Mouse (Mus musculus) liver, postnatal 0 days (tissue): ENCODE data around the gene Gm4792. TPM values are rescaled to one million over a fixed set of nuclear protein-coding genes. Genes with fewer than 3 reads are reported as not detected.

ENCODE experiments used
- ATAC-seq: fragments of 200-750 bp; cut with Nextera tagmentation; 2 replicates; pipeline ENCODE4 v1.8.0; 2017; ENCODE audit warnings: mild to moderate bottlenecking, moderate library complexity
- DNase-seq: peaks from one replicate; pipeline ENCODE4 v3.0.0-alpha.2; 2016
- H3K27ac ChIP-seq: fragments of 300-500 bp; sonication (generic); 2 replicates; pipeline ENCODE4 v1.5.1; 2014; ENCODE audit warnings: antibody characterized with exemption, moderate library complexity, mild to moderate bottlenecking, low read depth
- H3K27me3 ChIP-seq: fragments of 300-500 bp; sonication (generic); 2 replicates; pipeline ENCODE4 v1.6.1; 2014; ENCODE audit warnings: low read length, control low read depth, mixed read lengths; ENCODE audit not compliant: insufficient read depth
- H3K36me3 ChIP-seq: fragments of 300-500 bp; sonication (generic); replicated peaks from 2 replicates; pipeline ENCODE4 v1.6.1; 2014; ENCODE audit warnings: mild to moderate bottlenecking, control low read depth, low read length, moderate library complexity, mixed read lengths; ENCODE audit not compliant: insufficient read depth
- H3K4me1 ChIP-seq: fragments of 300-500 bp; sonication (generic); 2 replicates; pipeline ENCODE4 v1.6.1; 2014; ENCODE audit warnings: antibody characterized with exemption, mild to moderate bottlenecking, control low read depth; ENCODE audit not compliant: insufficient read depth
- H3K4me2 ChIP-seq: fragments of 300-500 bp; sonication (generic); 2 replicates; pipeline ENCODE4 v1.6.1; 2014; ENCODE audit warnings: low read depth, mild to moderate bottlenecking, low read length, moderate library complexity, mixed read lengths
- H3K4me3 ChIP-seq: fragments of 300-500 bp; sonication (generic); 2 replicates; pipeline ENCODE4 v1.5.1; 2014; ENCODE audit warnings: low read depth, low read length
- H3K9ac ChIP-seq: fragments of 300-500 bp; sonication (generic); replicated peaks from 2 replicates; pipeline ENCODE4 v1.6.1; 2014; ENCODE audit warnings: mild to moderate bottlenecking, moderate library complexity
- H3K9me3 ChIP-seq: fragments of 300-500 bp; sonication (generic); 2 replicates; pipeline ENCODE4 v1.6.1; 2016; ENCODE audit warnings: mild to moderate bottlenecking, control low read depth, low read length, mixed read lengths
- CTCF ChIP-seq: sonication (generic); IDR thresholded peaks from 2 replicates; pipeline ENCODE4 v1.5.1; 2016; ENCODE audit warnings: antibody characterized with exemption, low read depth
- EP300 ChIP-seq: IDR thresholded peaks from 2 replicates; pipeline ENCODE4 v1.6.1; 2016; ENCODE audit warnings: antibody characterized with exemption, low read depth, mild to moderate bottlenecking
- WGBS: fragments of 180-500 bp; shearing (Covaris S2); extraction: QIAGEN DNeasy Blood & Tissue Kit; methylation state at CpG from one replicate; pipeline ENCODE4 v1.1.7; 2014; ENCODE audit not compliant: insufficient replicate concordance; 5-methylcytosine and 5-hydroxymethylcytosine counted together
- polyA plus RNA-seq: library from polyadenylated mRNA; unstranded; fragments of >200 nt; fragmentation: Nextera tagmentation; extraction: Ambion mirVana; gene quantifications from 2 replicates; pipeline ENCODE4 v1.2.1, GENCODE M21; 2015

Gm4792 gene
- polyA plus RNA-seq, 1 experiment from 2014 or later = not detected

- H3K9ac ChIP-seq = no peak overlapping the region
- H3K27me3 ChIP-seq = no peaks in the 10 kb centered on the region
- H3K4me3 ChIP-seq = no peak overlapping the region
- no peaks in the 10 kb centered on the region for H3K36me3 ChIP-seq
- TF ChIP-seq EP300 (no peak), CTCF (no peak)
- H3K4me1 ChIP-seq = no peaks in the 10 kb centered on the region
- ATAC-seq (no peak), DNase-seq (no peak)
- no peak overlapping the region for H3K4me2 ChIP-seq
- 77% methylated on average over 7 of the region's 7 CpGs for WGBS
- no peaks in the 10 kb centered on the region for H3K9me3 ChIP-seq
- H3K27ac ChIP-seq = no peak overlapping the region
Measured at GRCm38 (mm10) chr10:94282797-94283196, 15.7 kb downstream of the Gm4792 start.

DNA sequence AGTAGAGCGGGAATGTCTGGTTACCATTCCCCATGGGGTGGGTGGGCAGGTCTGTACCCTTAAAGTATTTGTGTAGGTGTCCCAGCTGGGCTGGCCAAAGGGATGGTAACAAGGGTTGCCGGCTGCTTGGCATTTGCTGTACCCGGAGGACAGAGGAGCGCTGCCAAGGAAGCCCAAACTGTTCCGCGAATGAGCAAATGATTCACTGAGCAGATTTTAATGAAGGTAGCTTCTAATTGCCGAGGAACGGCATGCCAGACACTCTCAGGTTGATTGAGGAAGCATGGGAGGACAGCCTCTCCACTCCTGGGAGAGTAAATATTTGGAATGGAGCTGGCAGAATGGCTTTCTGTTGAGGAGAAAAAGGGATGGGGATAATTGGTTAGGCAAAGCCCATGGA, 16.3 kb downstream of the Gm4792 start:
- Histone ChIP-seq H3K27me3 (no peaks in the 10 kb centered on the region), H3K27ac (no peak overlapping the region), H3K4me2 (no peak overlapping the region), H3K36me3 (no peaks in the 10 kb centered on the region), H3K4me1 (no peaks in the 10 kb centered on the region), H3K9ac (no peak overlapping the region), H3K4me3 (no peak overlapping the region), H3K9me3 (no peaks in the 10 kb centered on the region)
- DNase-seq (no peak), ATAC-seq (no peak)
- TF ChIP-seq CTCF (no peak), EP300 (no peak)
- 76% methylated on average over 8 of the region's 8 CpGs for WGBS

DNA sequence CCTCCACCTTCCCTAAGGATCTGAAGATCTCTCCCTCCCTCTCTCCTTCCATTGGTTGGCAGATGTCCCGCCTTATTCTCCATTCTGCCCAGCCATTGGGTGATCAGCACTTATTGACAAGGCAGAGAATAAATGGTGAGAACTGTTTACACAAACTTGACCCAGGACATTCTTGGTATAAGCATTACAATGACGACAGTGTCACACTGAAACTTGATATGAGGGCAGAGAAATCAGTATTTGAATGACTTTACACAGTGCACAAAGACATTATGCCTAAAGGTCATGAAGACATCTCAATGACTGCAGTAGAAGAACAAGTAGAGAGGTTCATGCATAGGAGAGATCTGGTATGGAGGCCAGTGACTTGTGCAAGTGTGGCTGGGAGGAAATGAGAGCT, 22.0 kb downstream of the Gm4792 start:
- no peak for TF ChIP-seq EP300
- no peak for TF ChIP-seq CTCF
- no peak for ATAC-seq
- Histone ChIP-seq H3K4me1 (no peaks in the 10 kb centered on the region), H3K27ac (no peak overlapping the region), H3K27me3 (no peaks in the 10 kb centered on the region), H3K9me3 (no peaks in the 10 kb centered on the region), H3K36me3 (no peaks in the 10 kb centered on the region), H3K4me2 (no peak overlapping the region), H3K9ac (no peak overlapping the region), H3K4me3 (no peak overlapping the region)
- no peak for DNase-seq
- 51% methylated on average over 2 of the region's 2 CpGs for WGBS

DNA sequence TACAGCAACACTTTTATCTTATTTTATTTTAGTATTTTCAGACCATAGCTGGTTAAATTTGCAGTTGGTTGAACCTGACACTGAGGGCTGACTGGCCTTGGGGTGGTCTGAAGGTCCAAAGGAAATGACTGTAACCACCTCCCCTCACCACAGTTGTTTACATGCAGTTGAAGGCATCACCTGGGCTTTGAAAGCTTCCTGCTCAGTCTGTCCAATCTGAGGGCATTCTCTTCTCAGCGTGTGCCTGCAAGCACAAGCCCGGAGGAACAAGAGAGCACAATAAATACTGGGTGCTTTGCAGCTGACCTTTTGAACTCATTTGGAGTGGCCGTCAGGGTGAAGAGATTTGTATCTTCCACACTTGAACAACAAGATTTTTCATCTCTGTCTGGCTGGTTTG, 23.2 kb downstream of the Gm4792 start:
- no peaks in the 10 kb centered on the region for H3K4me1 ChIP-seq
- DNase-seq = no peak
- H3K27ac ChIP-seq = no peak overlapping the region
- WGBS = 19% methylated on average over 3 of the region's 3 CpGs
- no peak overlapping the region for H3K9ac ChIP-seq
- no peak overlapping the region for H3K4me2 ChIP-seq
- no peak for ATAC-seq
- TF ChIP-seq CTCF = no peak
- TF ChIP-seq EP300 = no peak
- H3K27me3 ChIP-seq = no peaks in the 10 kb centered on the region
- no peaks in the 10 kb centered on the region for H3K9me3 ChIP-seq
- H3K4me3 ChIP-seq = no peak overlapping the region
- H3K36me3 ChIP-seq = no peaks in the 10 kb centered on the region

DNA sequence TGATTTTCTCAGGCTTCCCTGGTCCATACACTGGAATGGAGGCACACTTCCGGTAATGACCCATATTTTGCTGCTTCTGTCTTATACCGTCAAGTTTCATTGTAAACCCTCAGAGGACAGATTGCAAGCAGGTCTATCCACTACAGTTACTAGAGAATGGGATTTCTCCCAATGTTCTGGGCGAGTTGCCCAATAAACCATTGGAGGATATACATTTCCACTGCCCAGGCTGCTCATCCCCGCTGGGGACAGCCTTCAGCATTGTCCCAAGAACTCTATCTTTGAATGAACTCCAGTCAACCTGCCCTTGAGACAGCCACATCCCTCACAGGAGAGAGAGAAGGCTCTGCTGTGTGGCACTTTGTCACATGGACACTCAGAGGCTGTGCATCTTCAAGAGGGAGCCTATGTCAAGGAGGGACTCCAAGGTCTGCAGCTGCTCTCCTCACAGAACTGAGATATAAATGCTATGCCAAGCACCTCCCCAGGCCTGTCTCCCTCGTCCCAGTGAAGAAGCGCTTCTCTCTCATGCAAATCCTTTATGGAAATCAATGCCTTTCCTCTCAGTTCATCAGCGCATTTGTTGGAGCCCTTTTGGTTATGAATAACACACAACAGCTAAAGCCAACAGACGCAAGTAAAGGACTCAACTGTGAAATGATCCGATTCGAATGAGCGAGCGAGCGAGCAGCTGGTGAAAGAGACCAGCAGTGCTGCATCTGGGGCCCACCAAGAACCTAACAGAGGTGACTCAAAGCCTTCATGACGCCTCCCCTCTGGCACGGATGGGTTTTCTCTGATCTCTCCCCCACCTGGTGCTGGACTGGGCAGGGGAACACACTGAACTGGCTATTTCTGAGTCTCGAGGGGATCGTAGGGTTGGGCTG, 32.6 kb downstream of the Gm4792 start:
- ATAC-seq = no peak
- H3K27ac ChIP-seq = no peak overlapping the region
- H3K4me1 ChIP-seq = no peaks in the 10 kb centered on the region
- H3K4me3 ChIP-seq = no peak overlapping the region
- WGBS = 71% methylated on average over 17 of the region's 17 CpGs
- no peaks in the 10 kb centered on the region for H3K9me3 ChIP-seq
- no peaks in the 10 kb centered on the region for H3K36me3 ChIP-seq
- TF ChIP-seq EP300 (no peak), CTCF (no peak)
- no peaks in the 10 kb centered on the region for H3K27me3 ChIP-seq
- no peak overlapping the region for H3K4me2 ChIP-seq
- DNase-seq = no peak
- no peak overlapping the region for H3K9ac ChIP-seq

DNA sequence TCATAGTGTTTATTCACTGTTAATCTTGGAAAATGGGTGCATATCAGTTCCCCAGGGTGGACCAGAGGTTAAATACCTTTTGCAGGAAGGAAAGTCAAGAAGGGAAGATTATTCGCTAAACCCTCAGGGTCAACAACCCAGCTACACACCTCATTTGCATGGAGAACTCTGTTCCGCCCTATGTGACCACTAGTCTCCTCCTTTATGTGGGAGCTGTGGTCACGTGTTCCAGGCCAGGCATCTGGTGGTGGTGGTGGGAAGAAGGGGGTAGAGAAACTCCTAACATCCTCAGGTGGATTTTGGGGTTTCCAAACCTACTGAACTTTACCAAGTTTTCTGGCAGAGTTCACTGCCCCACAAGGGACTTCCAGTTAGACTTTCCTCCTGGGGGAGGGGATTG, 35.3 kb downstream of the Gm4792 start:
- ATAC-seq = no peak

More for the DNA sequence above, 35.3 kb downstream of the Gm4792 start:
- no peak overlapping the region for H3K27ac ChIP-seq
- WGBS = 62% methylated on average over 3 of the region's 3 CpGs
- no peak for TF ChIP-seq EP300
- no peak for TF ChIP-seq CTCF
- no peak overlapping the region for H3K4me2 ChIP-seq
- H3K9ac ChIP-seq = no peak overlapping the region
- no peaks in the 10 kb centered on the region for H3K27me3 ChIP-seq
- no peak overlapping the region for H3K4me3 ChIP-seq
- no peaks in the 10 kb centered on the region for H3K4me1 ChIP-seq
- no peaks in the 10 kb centered on the region for H3K9me3 ChIP-seq
- no peaks in the 10 kb centered on the region for H3K36me3 ChIP-seq
- DNase-seq = no peak
